Mouse (Mus musculus) embryonic fibroblast, embryonic 13.5 days (primary cell): ENCODE results near the gene H2afx.

Experiments
- CTCF ChIP-seq: IDR thresholded peaks from 2 replicates; pipeline ENCODE4 v1.5.1; 2011; ENCODE audit warnings: mild to moderate bottlenecking, control low read depth, low read length, moderate library complexity, borderline replicate concordance; ENCODE audit not compliant: insufficient read depth
- POLR2A ChIP-seq: IDR thresholded peaks from 2 replicates; pipeline ENCODE4 v1.6.1; 2011; ENCODE audit warnings: low read depth, mild to moderate bottlenecking, control low read depth, low read length, moderate library complexity

DNA sequence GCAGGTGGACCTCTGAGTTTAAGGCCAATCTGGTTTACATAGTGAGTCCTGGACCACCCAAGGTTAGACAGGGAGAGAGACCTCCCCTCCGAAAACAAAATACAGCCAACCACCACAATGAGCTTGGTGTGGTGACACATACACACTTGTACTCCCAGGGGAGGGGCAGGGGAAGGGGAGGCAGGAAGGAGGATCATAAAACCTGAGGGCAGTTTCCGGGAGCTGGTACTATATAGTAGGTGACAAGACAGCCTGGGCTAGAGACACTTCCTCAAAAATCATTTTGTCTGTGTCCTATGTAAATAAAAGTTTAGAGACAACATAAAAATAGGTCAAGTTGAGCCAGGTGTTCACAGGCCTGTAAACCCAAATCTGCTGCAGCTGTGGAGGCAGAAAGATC, 27.2 kb upstream of the H2afx start:
- TF ChIP-seq CTCF (no peak), POLR2A (no peak)
